Mouse (Mus musculus) hindbrain, embryonic 12.5 days (tissue): ENCODE results near the gene Gm10490. TPM values are rescaled to one million over a fixed set of nuclear protein-coding genes. Genes with fewer than 3 reads are reported as not detected.
A peak's percentile ranks its signal among the peaks of the same experiment; 100 is the strongest.
"Not testable (repeated sequence)": the region's sequence is repeated elsewhere in the genome, so short reads cannot be mapped to it uniquely, and the experiment has no call there.

Source experiments
- ATAC-seq: fragments of 200-750 bp; cut with Nextera tagmentation; 2 replicates; pipeline ENCODE4 v1.8.0; 2017; ENCODE audit warnings: moderate TSS enrichment; ENCODE audit not compliant: low FRiP score
- H3K27ac ChIP-seq: fragments of 300-500 bp; sonication (generic); 2 replicates; pipeline ENCODE4 v1.5.1; 2016; ENCODE audit warnings: mild to moderate bottlenecking
- H3K27me3 ChIP-seq: fragments of 300-500 bp; sonication (generic); 2 replicates; pipeline ENCODE4 v1.6.1; 2016; ENCODE audit warnings: mild to moderate bottlenecking
- H3K36me3 ChIP-seq: fragments of 300-500 bp; sonication (generic); 2 replicates; pipeline ENCODE4 v1.6.1; 2016; ENCODE audit warnings: mild to moderate bottlenecking
- H3K4me1 ChIP-seq: fragments of 300-500 bp; sonication (generic); 2 replicates; pipeline ENCODE4 v1.6.1; 2016
- H3K4me2 ChIP-seq: fragments of 300-500 bp; sonication (generic); replicated peaks from 2 replicates; pipeline ENCODE4 v1.6.1; 2016; ENCODE audit warnings: mild to moderate bottlenecking
- H3K4me3 ChIP-seq: fragments of 300-500 bp; sonication (generic); 2 replicates; pipeline ENCODE4 v1.5.1; 2016; ENCODE audit warnings: mild to moderate bottlenecking
- H3K9ac ChIP-seq: fragments of 300-500 bp; sonication (generic); 2 replicates; pipeline ENCODE4 v1.6.1; 2016; ENCODE audit warnings: mild to moderate bottlenecking, moderate library complexity
- H3K9me3 ChIP-seq: fragments of 300-500 bp; sonication (generic); replicated peaks from 2 replicates; pipeline ENCODE4 v1.6.1; 2016; ENCODE audit warnings: mild to moderate bottlenecking
- WGBS: fragments of 180-500 bp; shearing (Covaris S2); methylation state at CpG from one replicate; pipeline ENCODE4 v1.1.7; 2016; 5-methylcytosine and 5-hydroxymethylcytosine counted together
- polyA plus RNA-seq: library from polyadenylated mRNA; unstranded; fragments of >200 nt; fragmentation: Nextera tagmentation; extraction: Ambion mirVana; gene quantifications from 2 replicates; pipeline ENCODE4 v1.2.1, GENCODE M21; 2016

Gene Gm10490
- polyA plus RNA-seq: not detected in 2 replicates

DNA sequence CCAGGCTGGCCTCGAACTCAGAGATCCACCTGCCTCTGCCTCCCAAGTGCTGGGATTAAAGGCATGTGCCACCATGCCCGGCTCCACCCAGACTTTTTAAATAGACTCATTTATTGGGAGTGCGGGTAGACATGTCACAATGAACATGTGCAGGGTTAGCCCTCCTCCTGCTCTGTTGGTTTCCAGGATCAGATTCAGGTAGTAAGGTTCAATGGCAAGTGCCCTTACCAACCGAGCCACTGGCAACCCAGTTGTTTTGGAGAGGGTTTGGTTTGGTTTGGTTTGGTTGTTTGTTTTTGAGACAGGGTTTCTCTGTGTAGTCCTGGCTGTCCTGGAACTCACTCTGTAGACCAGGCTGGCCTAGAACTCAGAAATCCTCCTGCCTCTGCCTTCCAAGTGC lies at the start of gene Gm10490:
Gm10490 (plus strand) TSS at position 301 of the 400 bp plus-strand sequence.
- H3K27me3 ChIP-seq, H3K27ac ChIP-seq, ATAC-seq, H3K4me3 ChIP-seq, H3K9ac ChIP-seq, H3K4me2 ChIP-seq, H3K9me3 ChIP-seq, H3K36me3 ChIP-seq, H3K4me1 ChIP-seq: not testable (repeated sequence)
- WGBS: 92% methylated on average over 4 of the region's 4 CpGs

DNA sequence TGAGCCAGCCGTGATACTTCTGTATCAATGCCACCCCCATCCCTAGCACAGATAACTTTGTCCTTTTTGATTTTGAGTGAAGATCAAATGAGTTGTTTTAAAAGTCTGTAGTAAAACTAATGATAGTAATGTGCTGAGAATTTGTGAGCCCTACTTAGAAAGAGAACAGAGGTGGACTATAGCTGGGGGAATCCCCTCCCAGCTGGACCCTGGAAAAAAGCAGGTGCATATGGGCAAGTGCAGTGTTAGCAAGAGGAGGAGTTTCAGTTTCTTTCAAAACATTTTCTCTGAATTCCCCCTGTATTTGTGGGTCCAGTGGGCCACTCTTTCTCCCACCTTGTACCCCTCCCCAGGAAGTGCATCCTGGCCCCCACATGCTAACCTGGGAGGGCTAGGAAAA lies 46.2 kb upstream of the Gm10490 start:
- no peak for ATAC-seq
- no peak overlapping the region for H3K27ac ChIP-seq
- no peak overlapping the region for H3K4me2 ChIP-seq
- H3K4me3 ChIP-seq: no peak overlapping the region
- H3K4me1 ChIP-seq: no peaks in the 10 kb centered on the region
- H3K9ac ChIP-seq: no peak overlapping the region
- no peaks in the 10 kb centered on the region for H3K27me3 ChIP-seq
- WGBS: 78% methylated on average over 1 of the region's 1 CpGs
- peaks cover 10% of the 10 kb centered on the region; the same call in 1 of the 2 replicates for H3K36me3 ChIP-seq
- no peaks in the 10 kb centered on the region for H3K9me3 ChIP-seq

DNA sequence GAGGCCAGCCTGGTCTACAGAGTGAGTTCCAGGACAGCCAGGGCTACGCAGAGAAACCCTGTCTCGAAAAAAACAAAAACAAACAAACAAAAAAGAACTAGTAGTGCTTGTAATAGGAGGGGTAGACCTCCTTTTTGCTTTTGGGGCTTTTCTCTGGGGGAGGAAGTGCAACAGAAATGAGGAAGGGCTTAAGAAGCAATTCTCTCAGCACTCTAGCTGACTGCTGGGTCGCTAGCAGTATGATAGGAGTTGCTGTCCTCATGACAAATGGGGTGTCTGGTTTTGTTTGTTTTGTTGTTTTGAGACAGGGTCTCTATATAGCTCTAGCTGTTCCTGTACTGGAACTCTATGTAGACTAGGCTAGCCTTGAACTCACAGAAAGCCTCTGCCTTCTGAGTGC lies 44.8 kb upstream of the Gm10490 start:
- 83% methylated on average over 3 of the region's 3 CpGs for WGBS
- no peak overlapping the region for H3K9ac ChIP-seq
- H3K27ac ChIP-seq: no peak overlapping the region
- no peaks in the 10 kb centered on the region for H3K4me1 ChIP-seq
- H3K27me3 ChIP-seq: no peaks in the 10 kb centered on the region
- no peak overlapping the region for H3K4me2 ChIP-seq
- H3K36me3 ChIP-seq: peaks cover 10% of the 10 kb centered on the region; the same call in 1 of the 2 replicates
- H3K4me3 ChIP-seq: no peak overlapping the region
- no peaks in the 10 kb centered on the region for H3K9me3 ChIP-seq
- no peak for ATAC-seq

DNA sequence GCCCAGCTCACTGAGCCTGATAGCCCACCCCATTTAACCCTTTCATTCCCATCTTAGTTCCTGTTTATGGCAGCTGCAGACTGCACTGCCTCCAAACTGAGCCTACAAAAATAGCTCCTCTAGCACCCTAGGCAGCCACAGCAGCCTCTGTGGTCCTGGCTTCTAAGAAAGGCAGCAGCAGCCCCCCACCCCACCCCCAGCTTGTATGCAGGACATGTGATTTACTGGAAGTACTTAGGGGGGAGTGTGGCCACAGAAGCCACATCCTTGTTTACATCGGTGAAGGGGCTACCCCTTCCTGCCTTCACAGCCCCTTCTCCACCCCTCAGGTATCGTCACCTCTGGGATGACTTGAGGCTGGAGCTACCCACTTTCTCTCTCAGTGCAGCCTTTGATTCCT lies 44.0 kb upstream of the Gm10490 start:
- Histone ChIP-seq H3K4me1 (no peaks in the 10 kb centered on the region), H3K4me3 (no peak overlapping the region), H3K27me3 (no peaks in the 10 kb centered on the region), H3K9ac (no peak overlapping the region), H3K27ac (no peak overlapping the region), H3K9me3 (no peaks in the 10 kb centered on the region), H3K4me2 (no peak overlapping the region), H3K36me3 (peaks cover 10% of the 10 kb centered on the region; the same call in 1 of the 2 replicates)
- 67% methylated on average over 2 of the region's 2 CpGs for WGBS
- no peak for ATAC-seq

DNA sequence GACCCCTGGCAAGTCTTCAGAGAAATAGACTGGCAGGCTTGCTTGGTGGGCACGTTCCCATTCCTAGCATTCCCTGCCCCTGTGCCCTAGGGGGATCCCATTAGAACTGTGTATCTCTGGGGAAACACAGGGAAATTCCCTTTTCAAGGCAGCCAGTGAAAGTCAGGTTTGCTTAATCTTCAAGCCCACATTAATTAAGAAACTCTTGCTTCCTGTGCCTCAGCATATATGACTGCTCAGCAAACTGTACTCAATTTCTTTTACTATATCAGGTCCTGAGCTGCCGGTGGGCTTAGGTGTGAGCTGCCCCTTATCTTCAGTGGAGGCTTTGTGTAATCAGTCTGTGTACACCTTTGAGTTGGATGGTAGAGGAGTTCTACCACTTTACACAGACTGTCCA lies 43.6 kb upstream of the Gm10490 start:
- H3K27ac ChIP-seq: no peak overlapping the region
- no peaks in the 10 kb centered on the region for H3K27me3 ChIP-seq
- H3K4me2 ChIP-seq: no peak overlapping the region
- H3K4me1 ChIP-seq: no peaks in the 10 kb centered on the region
- peaks cover 10% of the 10 kb centered on the region; the same call in 1 of the 2 replicates for H3K36me3 ChIP-seq
- no peak overlapping the region for H3K4me3 ChIP-seq
- no peak overlapping the region for H3K9ac ChIP-seq
- 81% methylated on average over 2 of the region's 2 CpGs for WGBS
- no peaks in the 10 kb centered on the region for H3K9me3 ChIP-seq
- ATAC-seq: no peak

DNA sequence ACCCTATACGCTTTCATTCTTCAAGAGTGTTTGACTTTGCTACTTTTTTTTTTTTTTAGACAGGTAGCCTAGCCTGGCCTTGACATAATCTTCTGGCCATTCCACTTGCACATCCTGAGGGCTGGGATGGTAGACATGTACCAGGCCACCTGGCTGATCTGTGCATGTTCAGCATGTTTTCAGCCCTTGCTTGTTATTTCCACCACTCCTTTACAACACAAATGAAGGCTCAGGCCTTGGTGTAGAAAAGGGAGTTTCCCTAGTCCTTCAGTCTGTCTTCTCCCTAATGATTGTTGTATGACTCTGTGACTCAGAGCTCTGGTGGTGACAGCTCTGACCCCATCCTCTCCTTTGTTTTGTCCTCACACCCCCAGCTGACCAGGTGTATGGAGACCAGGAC lies 42.2 kb upstream of the Gm10490 start:
- Histone ChIP-seq H3K9me3 (no peaks in the 10 kb centered on the region), H3K4me2 (no peak overlapping the region), H3K9ac (no peak overlapping the region), H3K27me3 (no peaks in the 10 kb centered on the region), H3K36me3 (peaks cover 10% of the 10 kb centered on the region; the same call in 1 of the 2 replicates), H3K4me3 (no peak overlapping the region), H3K27ac (no peak overlapping the region), H3K4me1 (no peaks in the 10 kb centered on the region)
- WGBS: 94% methylated on average over 1 of the region's 1 CpGs
- ATAC-seq: no peak

DNA sequence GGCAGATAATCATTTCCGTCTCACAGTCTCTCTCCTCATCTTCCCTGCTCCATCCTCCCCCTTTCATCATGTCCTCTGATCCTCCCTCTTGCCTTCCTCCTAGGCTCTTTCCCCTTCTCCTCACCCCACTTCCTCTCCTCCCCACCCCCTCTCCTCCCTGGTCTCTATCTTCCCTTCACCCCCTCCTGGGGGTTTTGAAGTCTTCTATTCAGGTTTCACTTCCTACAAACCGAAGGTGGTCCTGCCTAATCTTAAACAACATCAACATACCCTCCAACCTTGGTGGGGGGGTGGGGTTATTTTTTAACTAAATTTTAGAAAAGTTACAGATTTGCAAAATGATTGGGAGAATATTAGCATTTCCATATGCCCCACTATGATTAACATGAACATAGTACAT lies 40.8 kb upstream of the Gm10490 start:
- Histone ChIP-seq H3K9ac (no peak overlapping the region), H3K27ac (no peak overlapping the region), H3K36me3 (peaks cover 11% of the 10 kb centered on the region; the same call in 1 of the 2 replicates), H3K4me1 (no peaks in the 10 kb centered on the region), H3K4me3 (no peak overlapping the region), H3K4me2 (no peak overlapping the region), H3K9me3 (no peaks in the 10 kb centered on the region), H3K27me3 (no peaks in the 10 kb centered on the region)
- 32% methylated on average over 2 of the region's 2 CpGs for WGBS
- ATAC-seq: no peak

DNA sequence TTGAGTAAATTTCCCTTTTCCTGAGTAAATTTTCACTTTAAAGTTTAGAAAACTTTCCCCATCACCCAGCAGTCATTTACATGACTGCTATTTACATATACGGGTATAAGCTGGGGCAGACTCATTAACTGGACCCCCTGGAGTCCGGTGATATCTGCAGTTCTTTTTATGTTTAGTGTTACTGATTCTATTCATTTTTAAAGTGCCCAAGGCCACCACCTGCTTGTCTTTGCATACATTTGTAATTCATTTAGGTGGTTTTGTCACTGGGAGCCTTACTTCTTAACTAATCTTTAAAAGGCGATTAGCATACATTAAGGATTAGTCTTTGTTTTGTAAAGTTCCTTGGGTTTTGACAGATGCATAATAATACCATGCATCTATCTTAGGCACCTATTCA lies 39.5 kb upstream of the Gm10490 start:
- no peak for ATAC-seq
- Histone ChIP-seq H3K9ac (no peak overlapping the region), H3K27me3 (no peaks in the 10 kb centered on the region), H3K4me2 (no peak overlapping the region), H3K36me3 (peaks cover 18% of the 10 kb centered on the region; the same call in 1 of the 2 replicates), H3K27ac (no peak overlapping the region), H3K9me3 (no peaks in the 10 kb centered on the region), H3K4me1 (no peaks in the 10 kb centered on the region), H3K4me3 (no peak overlapping the region)
- WGBS: 36% methylated on average over 3 of the region's 3 CpGs

DNA sequence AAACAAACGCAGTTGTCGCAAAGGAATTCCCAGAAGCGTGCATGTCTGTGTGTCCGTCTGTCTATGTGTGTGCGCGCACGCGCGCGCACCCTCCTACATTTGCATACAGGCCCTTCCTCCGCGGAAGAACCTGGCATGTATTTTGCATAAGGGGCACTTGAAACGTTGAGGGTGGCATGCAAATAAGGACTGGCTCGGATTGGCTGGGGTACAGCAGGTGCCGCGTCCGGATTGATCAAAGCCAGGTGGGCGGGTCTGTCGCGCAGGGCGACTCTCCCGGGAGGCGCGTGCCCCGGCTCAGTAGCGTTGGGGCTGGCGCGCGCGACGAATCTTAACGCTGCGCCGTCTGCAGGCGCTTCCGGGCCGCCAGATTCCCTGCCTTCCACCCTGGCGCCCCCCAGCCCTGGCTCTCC lies 31.3 kb upstream of the Gm10490 start, which contains the start of gene Pim2:
Pim2 (plus strand) TSS at position 256 of the 413 bp plus-strand sequence.
- Histone ChIP-seq H3K4me1 (peaks cover 9% of the 10 kb centered on the region; the same call in 1 of the 2 replicates), H3K27ac (peak within 1 kb of the TSS; percentile 32; the same call in 1 of the 2 replicates), H3K9me3 (no peaks in the 10 kb centered on the region), H3K4me3 (peak within 1 kb of the TSS; percentile 41), H3K36me3 (0 out of 2 replicates have a peak, but pooled peaks cover 8% of the 10 kb centered on the region), H3K27me3 (no peaks in the 10 kb centered on the region), H3K9ac (peak within 1 kb of the TSS; percentile 49), H3K4me2 (peak within 1 kb of the TSS; percentile 80)
- peak; percentile 86 for ATAC-seq
- 17% methylated on average over 35 of the region's 38 CpGs for WGBS

DNA sequence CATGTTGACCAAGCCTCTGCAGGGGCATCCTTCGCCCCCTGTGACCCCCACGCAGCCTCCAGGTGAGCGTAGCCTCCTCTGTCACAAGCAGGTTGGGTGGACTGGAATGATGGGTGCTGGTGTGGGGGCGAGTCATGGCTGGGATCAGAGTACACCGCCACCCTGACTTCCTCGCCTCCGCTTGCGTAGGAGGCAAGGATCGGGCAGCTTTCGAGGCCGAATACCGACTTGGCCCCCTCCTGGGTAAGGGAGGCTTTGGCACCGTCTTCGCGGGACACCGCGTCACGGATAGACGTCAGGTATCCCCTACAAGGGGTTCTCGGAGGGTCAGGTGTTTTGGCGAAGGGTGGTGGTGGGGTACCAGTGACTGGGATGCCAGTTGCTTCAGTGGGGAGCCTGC lies 30.8 kb upstream of the Gm10490 start:
- no peak; the same call in 1 of the 2 replicates for ATAC-seq
- Histone ChIP-seq H3K4me1 (peaks cover 9% of the 10 kb centered on the region; the same call in 1 of the 2 replicates), H3K36me3 (0 out of 2 replicates have a peak, but pooled peaks cover 7% of the 10 kb centered on the region), H3K27ac (no peak overlapping the region), H3K4me3 (peak overlapping the region; percentile 41), H3K9me3 (no peaks in the 10 kb centered on the region), H3K27me3 (no peaks in the 10 kb centered on the region), H3K9ac (peak overlapping the region; percentile 49), H3K4me2 (peak overlapping the region; percentile 80)
- WGBS: 12% methylated on average over 21 of the region's 21 CpGs

DNA sequence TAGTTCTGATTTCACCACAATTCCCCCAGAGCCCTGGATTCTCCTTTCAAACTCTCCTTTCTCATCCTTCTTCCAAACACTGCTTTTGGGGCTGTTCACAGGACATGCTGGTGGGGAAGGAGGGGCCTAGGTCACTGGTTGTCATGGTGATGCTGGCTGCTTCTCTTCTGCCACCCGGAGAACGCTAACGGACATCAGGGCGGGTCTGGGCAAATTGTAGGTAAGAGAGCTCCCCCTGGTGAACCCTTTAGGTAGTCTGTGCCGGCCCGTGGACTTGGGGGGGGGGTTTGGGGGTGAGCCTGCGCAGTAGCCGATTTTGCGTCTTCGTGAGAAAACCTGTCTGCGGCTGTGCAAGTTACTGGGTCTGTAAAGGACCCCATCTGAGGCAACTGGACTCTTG lies 29.5 kb upstream of the Gm10490 start:
- peak overlapping the region; percentile 13 for H3K4me3 ChIP-seq
- H3K27me3 ChIP-seq: no peaks in the 10 kb centered on the region
- H3K27ac ChIP-seq: no peak overlapping the region
- H3K4me2 ChIP-seq: peak overlapping the region; percentile 80
- H3K9ac ChIP-seq: no peak overlapping the region
- peaks cover 10% of the 10 kb centered on the region for H3K4me1 ChIP-seq
- no peaks in the 10 kb centered on the region for H3K36me3 ChIP-seq
- peak; percentile 63 for ATAC-seq
- H3K9me3 ChIP-seq: no peaks in the 10 kb centered on the region
- 16% methylated on average over 11 of the region's 11 CpGs for WGBS

DNA sequence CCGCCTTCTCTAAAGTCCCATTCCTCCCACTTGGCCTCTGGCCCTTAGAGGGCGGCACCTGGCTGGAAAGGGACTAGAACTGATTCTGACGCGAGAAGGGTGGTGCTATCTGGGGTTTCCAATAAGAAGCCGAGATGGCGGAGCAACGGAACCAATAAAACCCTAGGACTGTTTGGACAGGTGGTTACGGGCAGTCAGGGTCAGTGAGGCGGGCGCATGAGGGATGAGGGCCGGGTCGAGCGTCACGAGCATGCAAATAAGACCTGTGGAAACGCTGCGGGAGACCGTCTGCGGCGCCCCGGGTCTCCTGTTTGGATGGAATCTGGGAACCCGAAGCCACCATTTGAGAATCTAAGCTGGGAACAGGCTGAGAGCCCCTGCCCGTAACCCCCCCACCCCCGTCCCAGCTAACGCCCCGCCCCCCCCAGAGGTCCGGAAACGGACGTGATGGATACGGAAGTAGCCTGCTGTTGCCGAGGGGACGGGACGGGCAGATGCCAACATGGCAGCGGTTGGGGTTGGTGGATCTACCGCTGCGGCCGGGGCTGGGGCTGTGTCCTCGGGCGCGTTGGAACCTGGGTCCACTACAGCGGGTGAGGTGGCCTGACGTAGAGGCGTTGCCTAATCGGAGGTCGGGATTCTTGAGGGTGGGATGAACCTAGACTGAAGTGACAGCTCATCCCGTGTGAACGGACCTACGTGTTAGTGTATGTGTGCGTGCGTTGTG lies 25.3 kb upstream of the Gm10490 start, which contains the start of gene Slc35a2:
Slc35a2 (plus strand) TSS at position 188 of the 727 bp plus-strand sequence.
- ATAC-seq: peak; percentile 88
- H3K4me2 ChIP-seq: peak within 1 kb of the TSS; percentile 61
- peak within 1 kb of the TSS; percentile 54 for H3K9ac ChIP-seq
- no peaks in the 10 kb centered on the region for H3K9me3 ChIP-seq
- 0 out of 2 replicates have a peak, but pooled peaks cover 2% of the 10 kb centered on the region for H3K36me3 ChIP-seq
- H3K27me3 ChIP-seq: no peaks in the 10 kb centered on the region
- H3K27ac ChIP-seq: peak within 1 kb of the TSS; percentile 85
- H3K4me1 ChIP-seq: peaks cover 7% of the 10 kb centered on the region
- 20% methylated on average over 49 of the region's 49 CpGs for WGBS
- H3K4me3 ChIP-seq: peak within 1 kb of the TSS; percentile 53
